Mouse (Mus musculus): Measurements from ENCODE around the gene Galm.

Galm gene

DNA sequence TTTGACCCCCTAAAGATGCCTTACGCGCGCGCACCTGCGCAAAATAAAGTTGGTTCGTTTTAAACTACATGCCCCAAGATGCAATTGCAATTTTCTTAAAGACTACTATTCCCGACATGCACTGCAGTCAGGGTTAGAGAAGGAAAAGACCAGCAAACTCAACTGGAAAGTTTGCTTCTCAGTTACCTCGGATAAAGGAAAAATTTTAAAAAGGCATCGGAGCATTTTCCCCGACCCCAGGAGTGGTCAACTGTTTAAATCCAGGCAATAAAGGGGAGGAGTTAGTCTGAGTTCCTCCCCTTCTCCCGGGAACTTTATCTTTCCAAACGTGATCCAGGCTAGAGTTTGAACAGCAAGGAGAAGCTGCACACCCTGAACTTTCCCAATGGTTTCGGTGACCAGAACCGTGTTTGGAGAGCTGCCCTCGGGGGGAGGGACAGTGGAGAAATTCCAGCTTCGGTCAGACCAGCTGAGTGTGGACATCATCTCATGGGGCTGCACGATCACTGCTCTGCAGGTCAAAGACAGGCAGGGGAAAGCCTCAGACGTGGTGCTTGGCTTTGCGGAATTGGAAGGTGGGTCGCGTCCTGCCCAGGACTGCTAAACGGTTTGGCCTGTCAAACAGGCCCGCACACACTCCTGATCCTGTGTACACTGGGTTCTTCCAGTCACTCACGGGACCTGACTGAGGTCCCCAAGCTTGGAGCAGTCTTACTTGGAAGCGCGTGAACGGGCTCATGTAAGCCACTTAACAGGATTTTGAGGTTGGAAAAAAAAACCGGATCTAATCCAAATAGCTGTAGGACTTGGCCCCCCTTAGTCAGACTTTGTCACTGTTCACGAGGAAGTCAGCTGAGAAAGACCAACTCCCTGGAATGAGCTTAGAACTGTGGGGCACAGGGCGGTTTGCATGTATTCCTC is at the start of gene Galm:
Gene Galm (plus strand): TSS at position 141 of the 921 bp plus-strand sequence.
- peak; percentile 64 for DNase-seq (ENCODE audit: low spot score)

DNA sequence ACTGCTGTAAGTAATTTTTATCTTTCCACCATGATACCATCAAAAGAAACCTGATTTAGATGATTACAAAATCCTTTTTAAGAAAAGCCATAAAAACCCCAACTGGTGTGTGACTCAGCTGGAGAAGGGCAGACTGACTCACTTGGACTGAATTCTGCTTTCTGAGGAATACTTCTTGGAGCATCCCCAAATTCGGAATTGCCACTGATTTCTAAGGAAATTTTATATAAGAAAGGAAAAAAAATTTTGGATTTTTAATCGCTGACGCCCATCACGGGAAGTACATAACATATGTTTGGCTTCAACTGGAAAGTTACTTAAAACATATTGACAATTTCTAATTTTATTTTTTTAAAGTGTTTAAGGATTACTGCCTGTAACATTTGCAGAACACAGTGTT is 48.5 kb upstream of the Galm start:
- no peak for DNase-seq (ENCODE audit: low spot score)

DNA sequence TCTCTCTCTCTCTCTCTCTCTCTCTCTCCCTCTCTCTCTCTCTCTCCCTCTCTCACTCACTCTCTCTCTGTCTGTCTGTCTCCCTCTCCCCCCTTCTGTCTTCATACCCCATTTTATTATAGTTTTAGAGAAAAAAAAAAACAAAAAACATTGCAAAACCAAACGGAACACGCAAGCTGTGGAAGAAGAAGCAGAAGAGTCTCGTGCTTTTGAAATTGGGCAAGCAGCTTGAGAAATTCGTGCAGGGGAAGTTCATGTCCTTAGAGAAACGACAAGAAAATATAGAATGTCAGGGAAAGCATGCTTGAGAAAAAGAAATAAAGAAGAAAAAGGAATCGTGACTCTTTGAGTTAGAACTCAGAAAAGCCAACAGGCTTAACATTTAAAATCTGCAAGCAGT is 44.0 kb upstream of the Galm start:
- no peak for DNase-seq (ENCODE audit: low spot score)

DNA sequence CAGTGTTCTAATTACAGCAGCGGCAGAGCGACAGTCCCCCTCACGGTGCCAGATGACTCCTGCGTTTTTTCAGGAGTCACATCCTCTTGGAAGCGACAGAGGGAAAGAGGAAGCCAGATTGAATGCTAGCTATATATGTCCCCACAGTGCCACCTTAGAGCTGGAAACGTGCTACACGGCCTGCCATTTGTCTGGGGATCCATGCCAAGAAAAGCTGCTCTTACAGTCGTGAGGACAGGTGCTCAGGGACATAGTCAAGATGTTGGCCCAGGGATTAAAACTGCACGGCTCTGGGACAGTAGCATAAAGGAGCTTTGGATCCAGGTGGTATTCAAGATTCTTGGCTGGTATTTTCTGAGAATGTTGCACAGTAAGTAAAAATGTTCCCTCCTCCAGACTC is 42.8 kb upstream of the Galm start:
- DNase-seq (ENCODE audit: low spot score), result no peak

DNA sequence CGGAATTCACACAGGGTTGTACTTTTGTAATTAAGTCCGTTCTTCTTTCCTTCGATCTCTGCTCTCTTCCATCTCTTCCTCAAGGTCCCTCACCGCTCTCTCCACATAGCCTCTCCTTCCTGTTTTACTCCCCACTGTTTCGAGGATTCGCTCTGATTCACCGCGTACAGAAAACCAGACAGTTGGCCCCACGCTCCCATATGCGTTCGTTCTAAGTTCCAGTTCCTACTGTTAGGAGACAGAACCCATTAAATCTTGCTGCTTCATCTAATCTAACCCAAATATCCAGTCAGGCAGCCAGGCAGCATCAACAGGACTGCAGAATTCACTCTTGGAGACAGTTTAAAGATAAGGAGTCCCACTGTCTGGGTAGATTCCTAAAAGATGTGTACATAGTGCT is 40.7 kb upstream of the Galm start:
- no peak for DNase-seq (ENCODE audit: low spot score)

DNA sequence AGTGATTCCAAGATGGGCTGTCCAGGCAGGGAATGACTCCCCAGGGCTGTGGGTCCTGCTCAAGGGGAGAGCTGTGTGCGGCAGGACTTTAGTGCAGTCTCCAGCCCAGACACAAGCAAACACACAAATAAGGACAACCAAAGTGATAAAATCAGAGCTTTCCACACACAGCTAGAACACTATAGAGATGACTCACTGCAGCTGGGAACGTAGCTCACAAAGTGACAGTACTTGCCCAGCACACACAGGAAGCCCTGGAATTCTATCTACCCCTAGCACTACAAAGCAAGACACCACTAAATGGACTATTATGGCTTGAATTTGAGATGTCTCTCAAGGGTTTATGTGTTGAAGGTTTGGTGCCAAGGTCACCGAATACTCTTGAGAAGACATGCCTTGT is 39.1 kb upstream of the Galm start:
- DNase-seq (ENCODE audit: low spot score), result no peak

DNA sequence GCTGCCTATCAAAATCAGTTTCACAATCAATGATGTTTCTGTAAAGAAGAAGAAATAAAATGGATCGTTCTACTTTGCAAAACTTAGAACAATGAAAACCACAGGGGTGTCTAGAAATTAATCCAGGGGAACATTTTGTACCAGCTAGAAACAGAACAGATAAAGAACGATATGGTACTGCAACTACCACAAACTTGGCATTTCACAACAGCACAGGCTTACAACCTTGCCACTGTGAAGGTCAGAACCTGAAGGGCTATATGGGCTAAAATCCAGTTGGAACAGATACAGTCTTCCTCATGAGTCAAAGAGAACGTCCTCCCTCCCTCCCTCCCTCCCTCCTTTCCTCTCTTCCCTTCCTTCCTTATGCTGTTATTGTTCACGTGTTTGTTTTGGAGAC is 36.7 kb upstream of the Galm start:
- no peak for DNase-seq (ENCODE audit: low spot score)

DNA sequence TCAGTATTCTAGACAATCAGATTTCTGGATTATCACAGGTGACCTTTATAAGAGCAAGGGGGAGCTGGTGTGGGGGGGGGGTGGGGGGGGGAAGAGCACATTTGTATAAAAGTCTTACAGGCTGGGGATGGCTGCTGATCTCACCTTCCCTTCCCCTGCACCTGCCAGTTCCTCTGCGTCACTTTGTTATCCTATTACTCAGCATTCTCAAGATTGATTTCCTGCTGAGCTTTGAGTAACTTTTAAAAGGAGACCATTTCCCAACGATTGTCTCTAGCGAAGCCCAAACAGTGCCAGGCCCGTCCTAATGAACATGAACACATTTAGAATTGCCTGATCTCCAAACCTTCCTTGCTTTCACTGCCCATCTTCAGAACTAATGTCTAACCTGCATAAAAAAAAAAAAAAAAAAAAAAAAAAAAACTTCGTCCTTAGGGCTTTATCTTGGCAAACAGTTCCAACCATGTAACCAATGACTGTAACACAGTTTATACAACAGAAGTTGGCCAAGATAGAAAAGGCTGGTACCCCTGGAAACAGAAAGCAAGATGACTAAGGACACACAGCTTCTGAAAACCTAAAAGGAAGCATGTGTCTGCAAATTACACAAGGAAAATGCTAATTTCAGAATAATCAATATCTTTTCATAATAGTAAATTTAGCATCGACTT is 35.3 kb upstream of the Galm start:
- DNase-seq (ENCODE audit: low spot score), result no peak

DNA sequence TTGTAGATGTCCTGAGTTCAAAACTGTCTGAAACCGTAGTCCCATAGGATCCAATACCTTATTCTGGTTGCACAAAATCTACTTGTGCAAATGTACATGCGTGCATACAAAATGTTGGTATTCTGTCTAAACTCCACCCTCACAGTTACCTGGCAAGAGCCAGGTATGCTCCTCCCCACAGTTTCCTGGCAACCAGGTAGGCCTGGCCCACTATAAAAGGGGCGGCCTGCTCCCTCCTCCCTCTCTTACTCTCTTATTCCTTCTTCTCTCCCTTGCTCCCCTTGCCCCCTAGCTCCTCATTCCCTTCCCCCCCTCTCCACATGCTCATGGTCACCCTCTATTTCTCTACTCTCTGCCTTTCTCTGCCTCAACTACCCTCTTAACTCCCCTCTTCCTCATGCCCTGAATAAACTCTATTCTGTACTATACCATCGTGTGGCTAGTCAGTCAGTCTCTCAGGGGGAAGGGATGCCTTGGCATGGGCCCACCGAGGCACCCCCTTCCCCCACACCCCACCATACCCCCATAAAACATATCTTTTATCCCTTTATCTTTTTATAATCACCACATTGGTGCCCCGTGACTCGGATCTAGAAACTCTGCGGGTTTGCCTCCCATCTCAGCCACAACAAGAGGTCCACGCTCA is 31.9 kb upstream of the Galm start:
- no peak for DNase-seq (ENCODE audit: low spot score)

DNA sequence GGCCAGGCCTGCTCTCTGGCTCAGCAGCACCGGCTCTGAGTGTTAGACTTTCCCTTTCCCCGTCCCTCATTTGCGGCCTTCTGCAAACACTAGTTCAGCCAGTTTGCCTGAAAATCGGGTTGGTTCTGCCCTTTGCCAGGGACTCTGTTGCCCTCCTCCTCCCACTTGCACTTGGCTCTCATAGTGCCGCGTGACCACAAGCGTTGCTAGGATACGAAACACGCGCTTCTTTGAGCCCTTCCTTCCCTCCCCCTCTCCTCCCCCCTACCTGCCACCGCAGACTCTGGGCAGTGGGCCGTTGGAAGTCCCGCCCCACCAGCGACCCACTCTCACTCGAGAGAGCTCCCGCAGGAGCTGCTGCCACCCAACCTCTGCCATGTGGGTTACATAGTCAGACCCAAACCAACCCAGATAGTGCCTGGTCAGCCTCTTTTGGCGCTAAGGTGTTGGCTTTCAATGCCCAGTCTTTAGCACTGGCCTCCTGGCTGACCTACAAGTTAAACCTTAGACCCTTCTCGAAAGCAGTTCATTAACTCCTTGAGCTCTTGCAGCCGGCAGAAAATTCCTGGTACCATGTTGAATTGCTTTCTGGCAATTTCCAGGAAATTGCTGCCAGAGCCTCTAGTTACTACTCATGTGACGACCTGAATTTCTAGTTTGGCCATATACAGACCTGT is 31.1 kb upstream of the Galm start:
- DNase-seq (ENCODE audit: low spot score), result peak; percentile 65

DNA sequence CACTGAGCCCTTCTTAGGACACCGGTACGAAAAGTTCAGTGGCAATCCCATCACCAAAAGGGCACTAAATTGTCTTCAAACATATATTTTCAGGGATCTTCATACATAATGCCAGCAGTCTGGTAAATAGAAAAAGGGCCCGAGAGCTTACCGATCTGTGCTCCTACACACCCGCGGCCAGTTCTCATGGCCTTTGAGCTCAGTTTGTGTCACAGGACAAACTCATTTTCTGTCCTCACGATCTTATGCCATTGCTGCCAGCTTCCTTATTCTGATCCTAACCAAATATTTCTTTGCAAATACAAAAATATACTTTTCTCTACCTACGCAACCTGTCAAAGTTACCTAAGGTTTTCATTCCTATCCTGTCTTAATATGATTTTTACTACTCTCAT is 30.6 kb upstream of the Galm start:
- DNase-seq (ENCODE audit: low spot score), result no peak

DNA sequence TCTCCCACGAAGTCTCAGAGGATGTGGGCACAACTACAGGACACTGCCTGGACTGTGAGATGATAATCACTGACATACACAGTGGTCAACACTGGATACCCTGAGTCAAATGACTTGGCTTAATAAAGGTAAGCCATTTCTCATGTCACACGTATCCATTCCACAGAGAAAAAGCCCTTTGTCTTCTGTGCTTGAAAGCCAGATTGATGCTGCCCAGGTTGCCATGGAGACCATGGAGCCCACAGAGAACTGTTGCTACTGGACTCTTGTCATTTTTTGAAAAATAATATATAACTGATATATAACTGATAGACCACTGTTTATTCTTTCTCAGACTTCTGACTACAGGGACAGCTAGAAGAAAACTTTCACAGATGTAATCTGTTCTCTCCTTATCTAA is 30.1 kb upstream of the Galm start:
- peak; percentile 37 for DNase-seq (ENCODE audit: low spot score)

DNA sequence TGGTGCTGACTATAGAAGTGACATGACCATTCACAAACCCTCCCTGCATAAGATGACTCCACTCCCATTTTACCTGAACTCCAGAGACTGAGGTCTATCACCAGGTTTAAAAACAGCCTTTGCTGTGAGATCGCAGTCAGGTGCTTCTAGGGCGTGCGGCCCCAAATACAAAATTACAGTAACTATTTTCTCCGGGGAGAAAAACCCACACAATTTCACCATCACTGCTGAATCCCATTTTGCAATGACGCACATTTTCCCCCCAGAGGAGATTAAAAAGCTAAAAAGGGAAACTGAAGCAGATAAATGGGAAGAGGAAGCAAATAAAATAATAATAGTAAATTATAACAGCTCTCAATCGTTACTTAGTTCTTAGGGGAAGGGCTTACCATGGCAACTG is 27.4 kb upstream of the Galm start:
- no peak for DNase-seq (ENCODE audit: low spot score)

DNA sequence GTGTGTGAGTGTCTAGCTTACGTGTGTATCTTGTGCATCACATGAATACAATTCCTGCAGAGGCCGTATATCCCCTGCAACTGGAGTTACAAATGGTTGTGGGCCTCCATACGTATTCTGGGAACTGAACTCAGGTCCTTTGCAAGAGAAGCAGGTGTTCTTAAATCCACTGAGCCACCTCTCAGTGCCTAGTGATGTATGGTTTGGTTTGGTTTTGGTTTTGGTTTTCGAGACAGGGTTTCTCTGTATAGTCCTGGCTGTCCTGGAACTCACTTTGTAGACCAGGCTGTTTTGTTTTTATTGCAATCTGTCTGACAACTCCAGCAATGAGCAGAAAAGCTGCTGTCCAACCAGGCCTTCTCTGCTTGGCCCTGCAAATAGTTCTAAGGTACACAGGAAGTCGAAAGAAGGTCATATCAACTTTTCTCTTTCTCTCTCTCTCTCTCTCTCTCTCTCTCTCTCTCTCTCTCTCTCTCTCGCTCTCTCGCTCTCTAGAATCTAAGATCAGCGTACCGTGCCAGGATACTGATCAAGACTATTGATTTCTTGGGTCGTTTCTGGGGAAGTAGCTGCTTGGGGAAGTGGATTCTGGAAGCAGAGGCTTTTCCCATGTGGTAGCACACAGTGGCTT is 21.8 kb upstream of the Galm start:
- DNase-seq (ENCODE audit: low spot score), result no peak

DNA sequence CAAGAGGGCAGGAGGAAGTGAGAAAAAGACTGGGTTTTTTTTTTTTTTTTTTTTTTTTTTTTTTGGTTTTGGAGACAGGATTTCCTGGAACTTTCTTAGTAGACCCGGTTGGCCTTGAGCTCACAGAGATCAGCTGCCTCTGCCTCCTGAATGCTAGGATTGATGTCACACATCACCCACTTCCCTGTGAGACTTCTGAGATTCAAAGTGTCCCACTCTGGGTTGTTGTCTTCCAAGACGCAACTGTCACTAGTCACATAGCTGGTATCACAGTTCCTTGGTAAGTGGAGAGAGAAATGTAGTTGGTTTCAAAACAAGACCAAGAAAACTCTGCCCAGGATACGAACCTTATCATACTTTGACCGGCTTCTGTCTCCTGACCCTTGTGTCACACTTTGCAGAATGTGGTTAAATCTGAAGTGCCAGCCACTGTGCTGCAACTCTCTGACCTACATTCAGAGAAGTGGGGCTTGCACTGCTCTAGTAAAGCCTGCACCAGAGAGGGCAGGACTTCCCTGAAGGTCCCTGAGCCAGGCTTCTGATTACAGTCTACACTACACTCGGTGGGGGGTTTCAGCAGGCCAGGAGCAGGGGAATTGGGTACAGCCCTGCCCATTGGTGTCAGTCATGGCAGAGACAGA is 14.5 kb upstream of the Galm start:
- no peak for DNase-seq (ENCODE audit: low spot score)

DNA sequence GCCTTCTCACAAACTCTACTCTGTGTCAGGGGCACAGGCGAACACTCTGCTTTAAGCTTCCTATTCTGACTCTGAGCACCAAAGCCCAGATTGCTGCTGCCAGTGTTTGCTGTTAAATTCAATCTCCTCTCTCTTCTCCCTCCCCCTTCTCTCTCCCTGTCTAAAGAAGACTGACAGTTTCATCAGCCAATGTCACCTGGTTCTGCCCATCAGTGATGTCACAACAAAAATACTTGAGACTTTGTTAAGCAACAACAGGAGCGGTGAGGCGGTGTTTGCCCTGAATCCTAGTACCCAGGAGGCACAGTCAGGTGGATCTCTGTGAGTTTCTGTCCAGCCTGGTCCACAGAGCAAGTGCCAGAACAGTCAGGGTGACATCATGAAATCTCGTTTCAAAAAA is 13.8 kb upstream of the Galm start:
- no peak for DNase-seq (ENCODE audit: low spot score)

DNA sequence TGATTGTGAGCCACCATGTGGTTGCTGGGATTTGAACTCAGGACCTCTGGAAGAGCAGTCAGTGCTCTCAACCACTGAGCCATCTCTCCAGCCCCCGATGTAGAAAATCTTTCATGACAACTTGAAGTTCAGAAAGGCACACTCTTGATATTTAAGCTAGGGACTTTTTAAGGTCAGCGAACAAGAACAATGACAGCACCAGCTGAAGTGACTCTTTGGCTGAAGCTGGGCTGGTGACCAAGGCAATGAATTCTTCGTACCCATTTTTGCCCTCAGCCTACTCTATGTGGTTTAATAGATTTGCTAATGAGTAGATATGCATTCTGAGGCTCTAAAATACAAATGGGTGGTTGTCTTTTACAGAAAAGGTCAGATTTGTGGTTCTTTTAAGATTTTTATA is 6.9 kb upstream of the Galm start:
- DNase-seq (ENCODE audit: low spot score), result peak; percentile 55

DNA sequence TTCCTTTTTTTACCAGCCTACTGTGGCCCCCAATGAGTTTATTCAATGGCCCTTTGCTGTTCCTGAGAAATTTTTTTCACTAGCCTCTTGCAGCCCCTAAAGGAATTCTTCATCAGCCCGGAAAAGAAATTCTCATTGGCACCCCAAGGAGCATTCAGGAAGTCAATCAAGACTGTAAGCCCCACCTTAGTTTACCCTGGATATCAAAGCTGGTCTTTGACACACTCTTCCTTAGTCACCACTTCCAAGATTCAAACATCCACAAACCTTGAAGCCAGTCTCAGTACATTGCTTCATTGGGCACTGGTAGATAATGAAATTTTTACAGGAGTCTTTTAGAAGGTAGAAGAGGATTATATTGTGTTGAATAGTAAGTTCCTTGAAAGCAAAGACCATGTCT is 5.4 kb upstream of the Galm start:
- no peak for DNase-seq (ENCODE audit: low spot score)

DNA sequence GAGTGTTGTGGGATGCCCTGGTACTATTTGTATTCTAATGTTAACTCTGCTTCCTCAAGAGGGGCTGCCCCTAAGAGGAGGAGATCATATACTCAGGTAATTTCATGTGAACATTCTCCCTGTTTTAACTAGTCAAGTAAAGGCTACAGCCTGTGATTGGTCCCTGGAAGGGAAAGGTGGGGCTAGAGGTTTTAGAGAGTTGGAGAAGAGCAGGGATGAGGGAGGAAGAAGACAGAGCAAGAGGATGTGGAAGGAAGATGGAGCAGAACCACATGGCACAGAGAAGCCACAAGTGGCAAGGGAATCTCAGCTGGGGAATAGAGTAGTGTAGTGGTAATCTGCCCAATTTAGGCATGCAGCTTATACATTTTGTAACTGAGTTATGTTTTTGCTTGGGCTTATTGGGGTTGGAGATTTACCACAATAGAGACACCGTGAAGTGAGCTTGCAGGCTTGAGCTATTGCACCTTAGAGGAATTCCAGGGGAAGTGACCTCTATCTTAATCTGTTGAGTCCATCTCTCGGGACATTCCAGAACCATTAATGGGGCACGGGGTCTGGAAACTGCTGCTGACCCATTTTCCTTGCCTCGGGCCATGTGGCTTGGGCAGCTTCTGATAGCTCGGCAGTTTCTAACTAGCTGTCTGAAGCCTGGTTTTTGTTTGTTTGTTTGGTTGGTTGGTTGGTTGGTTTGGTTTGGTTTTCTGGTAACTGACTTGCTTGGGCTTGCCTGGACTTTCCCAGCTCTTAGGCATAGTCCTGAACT is 2.1 kb upstream of the Galm start:
- no peak for DNase-seq (ENCODE audit: low spot score)

DNA sequence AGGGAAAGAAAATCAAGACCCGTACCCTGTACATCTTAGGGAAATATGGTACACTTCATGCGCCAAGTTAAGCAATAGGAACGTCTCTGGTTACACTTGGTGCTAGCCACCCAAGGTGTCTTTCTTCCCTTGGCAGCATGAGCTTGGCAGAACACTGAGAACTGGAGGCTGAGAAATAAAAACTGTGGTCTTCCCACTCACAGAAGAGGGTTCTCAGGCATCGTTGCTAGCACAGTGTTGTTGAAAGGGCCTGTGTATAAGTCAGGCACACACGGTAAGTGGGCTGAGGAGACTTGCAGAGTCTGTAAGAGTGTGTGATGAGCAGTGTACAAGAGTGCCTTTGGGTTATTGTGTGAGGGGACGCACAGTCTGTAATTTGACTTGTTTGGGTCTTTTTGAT is 1.1 kb upstream of the Galm start:
- DNase-seq (ENCODE audit: low spot score), result no peak

DNA sequence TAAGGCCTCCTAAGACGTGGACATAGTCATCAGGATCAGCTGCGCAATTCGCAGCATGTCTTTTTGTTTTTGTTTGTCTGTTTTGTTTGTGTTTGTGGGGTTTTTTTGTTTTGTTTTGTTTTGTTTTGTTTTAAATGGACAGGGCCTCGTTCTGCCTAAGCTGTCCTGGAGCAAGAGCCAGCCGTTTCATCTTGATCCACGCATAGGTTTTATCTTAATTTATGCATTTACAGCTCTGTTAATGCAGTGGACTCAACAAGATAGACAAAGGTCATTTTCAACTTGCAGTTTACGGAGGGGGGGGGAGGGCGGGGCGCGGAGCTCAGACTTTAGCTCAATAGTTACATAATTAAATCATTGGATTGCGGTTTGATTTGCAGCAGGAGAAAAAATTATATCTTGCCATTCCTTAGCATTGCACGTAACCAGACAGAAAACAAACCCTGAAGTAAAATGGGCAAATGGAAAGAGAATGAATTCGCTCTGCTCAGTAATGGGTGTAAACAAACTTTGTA is 1.3 kb downstream of the Galm start:
- no peak for DNase-seq (ENCODE audit: low spot score)
